Mouse (Mus musculus) gastrocnemius, adult 18-20 months (tissue): Measurements from ENCODE around the gene Dand5. TPM values are rescaled to one million over a fixed set of nuclear protein-coding genes. Genes with fewer than 3 reads are reported as not detected.

Experiments
- DNase-seq: peaks from one replicate; pipeline ENCODE4 v3.0.0; 2021; ENCODE audit warnings: low spot score
- microRNA-seq: library from miRNA; unstranded; fragments of <30 nt; microRNA quantifications from one replicate; pipeline ENCODE4 v1.2.0, GENCODE M21; 2021
- total RNA-seq, 2 experiments: library from RNA; stranded (reverse); gene quantifications; 2 replicates each; pipeline ENCODE4 v1.2.3; 2021

Gene Dand5
- total RNA-seq, 2 experiments from 2014 or later = 12.8 to 12.9 TPM

GRCm38 (mm10) chr8:84771000-84771687 lies 51.5 kb downstream of the Dand5 start:
- DNase-seq = no peak

- DNase-seq = no peak
Measured at GRCm38 (mm10) chr8:84770100-84770953, 52.3 kb downstream of the Dand5 start.

- DNase-seq = peak; percentile 84
Measured at GRCm38 (mm10) chr8:84769324-84769723, 53.3 kb downstream of the Dand5 start.

GRCm38 (mm10) chr8:84768343-84769095 lies 54.1 kb downstream of the Dand5 start:
- DNase-seq = no peak

- DNase-seq = no peak
Measured at GRCm38 (mm10) chr8:84767221-84767620, 55.4 kb downstream of the Dand5 start.

GRCm38 (mm10) chr8:84766422-84766821 lies 56.2 kb downstream of the Dand5 start:
- DNase-seq = no peak

GRCm38 (mm10) chr8:84765629-84766028 lies 57.0 kb downstream of the Dand5 start:
- DNase-seq = no peak

Small RNA genes within 50 kb of the gene (microRNA-seq; reads per million reads assigned to microRNA genes)
- gene Mir7069 = 1.0 reads per million

Other genes with a start within 250 kb of the Dand5 start
- 1 to 10 TPM; 4.7 to 8.3 TPM for gene Ier2, start 160.0 kb downstream of the Dand5 start, total RNA-seq
- gene Trmt1, start 136.5 kb downstream of the Dand5 start, total RNA-seq = 10 to 100 TPM; 47.0 to 51.4 TPM
- gene Nacc1, start 135.0 kb downstream of the Dand5 start, total RNA-seq = 10 to 100 TPM; 19.3 to 22.8 TPM
- 1 to 10 TPM in 1 of 2 experiments, under 1 TPM in 1; 0.73 to 1.6 TPM for gene Lyl1, start 121.4 kb downstream of the Dand5 start, total RNA-seq
- under 1 TPM; 0.34 to 0.45 TPM for gene G430095P16Rik, start 99.8 kb downstream of the Dand5 start, total RNA-seq
- gene Nfix, start 22.5 kb downstream of the Dand5 start, total RNA-seq = 100 to 1,000 TPM; 481 to 528 TPM
- 10 to 100 TPM; 22.9 to 24.2 TPM for gene Gadd45gip1, start 8.7 kb upstream of the Dand5 start, total RNA-seq
- gene Rad23a, start 17.8 kb upstream of the Dand5 start, total RNA-seq = 100 to 1,000 TPM; 171 to 176 TPM
- 100 to 1,000 TPM; 145 to 160 TPM for gene Calr, start 24.1 kb upstream of the Dand5 start, total RNA-seq
- 10 to 100 TPM; 22.8 to 25.2 TPM for gene Farsa, start 34.2 kb upstream of the Dand5 start, total RNA-seq
- gene Syce2, start 49.3 kb upstream of the Dand5 start, total RNA-seq = 1 to 10 TPM; 1.3 to 1.4 TPM
- 10 to 100 TPM; 33.7 to 38.2 TPM for gene Gcdh, start 71.1 kb upstream of the Dand5 start, total RNA-seq
- gene Klf1, start 79.1 kb upstream of the Dand5 start, total RNA-seq = not detected
- 1 to 10 TPM; 6.1 to 6.8 TPM for gene Dnase2a, start 85.7 kb upstream of the Dand5 start, total RNA-seq
- gene Mast1, start 114.5 kb upstream of the Dand5 start, total RNA-seq = under 1 TPM in 1 of 2 experiments, not detected in 1; 0.07 TPM
- gene Rtbdn, start 124.2 kb upstream of the Dand5 start, total RNA-seq = not detected
- not detected for gene Gm49661, start 146.6 kb upstream of the Dand5 start, total RNA-seq
- 100 to 1,000 TPM; 193 to 200 TPM for gene Prdx2, start 146.8 kb upstream of the Dand5 start, total RNA-seq
- gene Rnaseh2a, start 146.9 kb upstream of the Dand5 start, total RNA-seq = 10 to 100 TPM; 21.1 to 21.7 TPM
- 10 to 100 TPM in 1 of 2 experiments, 1 to 10 TPM in 1; 9.4 to 12.5 TPM for gene Junb, start 155.9 kb upstream of the Dand5 start, total RNA-seq
- 1 to 10 TPM; 2.1 to 2.7 TPM for gene Hook2, start 167.8 kb upstream of the Dand5 start, total RNA-seq
- gene Best2, start 191.7 kb upstream of the Dand5 start, total RNA-seq = not detected
- 10 to 100 TPM; 53.6 to 58.0 TPM for gene Asna1, start 202.5 kb upstream of the Dand5 start, total RNA-seq
- gene Trir, start 204.0 kb upstream of the Dand5 start, total RNA-seq = 10 to 100 TPM; 70.4 to 78.8 TPM
- 10 to 100 TPM; 27.6 to 35.4 TPM for gene Tnpo2, start 214.1 kb upstream of the Dand5 start, total RNA-seq
- 1 to 10 TPM; 1.8 TPM for gene Fbxw9, start 237.2 kb upstream of the Dand5 start, total RNA-seq
- not detected for gene Gm5741, start 245.2 kb upstream of the Dand5 start, total RNA-seq
- gene Dhps, start 248.9 kb upstream of the Dand5 start, total RNA-seq = 10 to 100 TPM; 31.6 to 35.1 TPM